Mouse (Mus musculus): ENCODE data around the gene Ccdc107.
"Not testable (repeated sequence)": the region's sequence is repeated elsewhere in the genome, so short reads cannot be mapped to it uniquely, and the experiment has no call there.

Gene Ccdc107

DNA sequence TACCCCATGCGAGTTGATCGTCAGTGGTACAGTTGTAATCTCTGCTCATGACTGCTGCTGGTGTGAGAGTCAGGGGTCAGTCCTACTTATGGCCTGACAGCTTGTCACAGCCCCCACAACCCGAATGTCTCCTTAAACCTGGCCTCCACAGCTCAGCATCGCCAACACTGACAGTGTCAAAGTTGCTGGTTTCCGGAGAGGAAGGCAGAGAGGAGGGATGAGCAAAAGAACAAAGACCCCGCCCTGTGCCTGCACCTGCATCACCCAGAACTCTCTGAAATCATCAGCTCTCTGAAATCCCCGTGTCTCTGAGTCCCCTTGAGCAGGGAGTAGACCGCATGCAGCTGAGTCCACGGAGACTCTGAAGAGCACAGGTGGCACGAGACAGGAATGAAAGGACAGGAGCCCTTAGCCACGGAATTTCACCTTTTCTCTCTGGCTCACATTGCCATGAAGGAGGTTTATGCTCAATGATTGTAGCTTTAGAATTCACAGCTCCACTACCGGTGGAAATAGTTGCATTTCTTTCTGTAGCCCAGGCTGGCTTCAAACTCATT lies 9.1 kb upstream of the Ccdc107 start, which contains the start of gene Sit1:
Gene Sit1, minus strand, starts transcription at position 200 of the 557 bp plus-strand sequence.
- DNase-seq (ENCODE audit: low spot score in 2 of 2), result peak; percentile 60 to 66

DNA sequence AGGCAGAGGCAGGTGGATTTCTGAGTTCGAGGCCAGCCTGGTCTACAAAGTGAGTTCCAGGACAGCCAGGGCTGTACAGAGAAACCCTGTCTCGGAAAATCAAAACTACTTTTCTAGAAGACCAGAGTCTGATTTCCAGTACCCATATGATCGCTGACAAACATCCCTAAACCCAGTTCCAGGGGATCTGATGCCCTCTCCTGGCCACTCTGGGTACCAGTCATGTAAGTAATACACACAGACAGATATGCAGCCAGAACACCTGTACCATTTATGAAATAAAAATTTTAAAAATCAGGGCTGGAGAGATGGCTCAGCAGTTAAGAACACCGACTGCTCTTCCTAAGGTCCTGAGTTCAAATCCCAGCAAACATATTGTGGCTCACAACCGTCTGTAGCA lies 7.0 kb upstream of the Ccdc107 start:
- not testable (repeated sequence) for DNase-seq (ENCODE audit: low spot score in 2 of 2)

DNA sequence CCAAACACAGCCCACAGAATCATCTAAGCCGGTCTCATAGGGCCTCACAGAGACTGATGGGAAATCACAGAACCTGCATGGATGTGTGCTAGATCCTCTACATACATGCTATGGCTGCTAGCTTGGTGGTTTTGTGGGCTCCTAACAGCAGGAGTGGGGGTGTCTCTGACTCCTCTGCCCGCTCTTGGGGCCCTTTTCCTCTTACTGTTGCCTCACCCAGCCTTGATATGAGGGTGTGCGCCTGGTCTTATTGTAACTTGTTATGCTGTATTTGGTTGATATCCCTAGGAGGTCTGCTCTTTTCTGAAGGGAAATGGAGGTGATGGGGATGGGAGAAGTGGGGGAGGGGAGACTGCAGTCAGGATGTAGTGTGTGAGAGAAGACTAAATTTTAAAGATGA lies 3.1 kb upstream of the Ccdc107 start:
- no peak for DNase-seq (ENCODE audit: low spot score in 2 of 2)

DNA sequence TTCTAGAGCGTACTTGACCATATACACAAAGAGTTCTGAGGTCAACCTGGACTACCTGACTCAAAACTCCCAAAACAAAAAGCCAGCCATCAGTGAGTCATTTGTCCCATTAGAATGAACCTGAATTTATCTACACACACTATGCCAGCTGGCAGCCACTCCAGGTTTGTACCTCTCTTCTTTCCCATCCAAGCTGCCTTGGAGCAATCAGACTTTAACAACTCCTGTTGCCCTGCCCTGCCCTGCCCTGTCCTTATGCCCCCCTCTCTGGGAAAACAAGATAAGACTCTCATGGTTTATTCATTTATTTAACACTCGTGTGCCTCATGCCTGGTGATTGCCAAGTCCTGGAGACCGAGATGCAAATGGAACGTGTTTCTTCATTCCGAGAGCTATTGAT lies 1.9 kb upstream of the Ccdc107 start:
- DNase-seq (ENCODE audit: low spot score in 2 of 2), result no peak

DNA sequence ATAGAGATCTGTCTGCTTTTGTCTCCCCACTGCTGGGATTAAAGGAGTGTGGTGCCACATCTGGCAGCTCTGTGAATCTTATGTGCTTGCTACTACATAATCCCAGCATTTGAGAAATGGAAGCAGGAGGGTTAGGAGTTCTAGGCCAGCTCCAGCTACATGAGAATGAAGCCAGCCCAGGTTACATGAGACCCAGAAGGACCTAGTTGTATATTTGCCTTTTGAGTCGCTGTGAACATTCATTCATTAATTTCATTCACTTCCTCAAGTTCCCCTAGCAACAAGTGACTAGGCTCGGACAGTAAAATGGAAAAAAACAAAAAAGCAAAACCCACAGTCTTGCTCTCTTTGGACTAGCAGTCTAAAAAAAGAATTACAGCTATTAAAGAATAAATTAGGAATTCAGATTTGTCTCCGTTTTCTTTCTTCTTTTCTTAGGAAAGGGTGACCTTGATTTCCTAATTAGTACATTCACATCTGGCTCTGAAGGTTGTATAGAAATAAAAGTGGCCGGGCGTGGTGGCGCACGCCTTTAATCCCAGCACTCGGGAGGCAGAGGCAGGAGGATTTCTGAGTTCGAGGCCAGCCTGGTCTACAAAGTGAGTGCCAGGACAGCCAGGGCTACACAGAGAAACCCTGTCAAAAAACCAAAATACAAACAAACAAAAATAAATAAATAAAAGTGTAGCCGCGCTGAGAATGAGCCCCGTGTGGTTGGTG lies 439 bp upstream of the Ccdc107 start:
- DNase-seq (ENCODE audit: low spot score in 2 of 2), result no peak

DNA sequence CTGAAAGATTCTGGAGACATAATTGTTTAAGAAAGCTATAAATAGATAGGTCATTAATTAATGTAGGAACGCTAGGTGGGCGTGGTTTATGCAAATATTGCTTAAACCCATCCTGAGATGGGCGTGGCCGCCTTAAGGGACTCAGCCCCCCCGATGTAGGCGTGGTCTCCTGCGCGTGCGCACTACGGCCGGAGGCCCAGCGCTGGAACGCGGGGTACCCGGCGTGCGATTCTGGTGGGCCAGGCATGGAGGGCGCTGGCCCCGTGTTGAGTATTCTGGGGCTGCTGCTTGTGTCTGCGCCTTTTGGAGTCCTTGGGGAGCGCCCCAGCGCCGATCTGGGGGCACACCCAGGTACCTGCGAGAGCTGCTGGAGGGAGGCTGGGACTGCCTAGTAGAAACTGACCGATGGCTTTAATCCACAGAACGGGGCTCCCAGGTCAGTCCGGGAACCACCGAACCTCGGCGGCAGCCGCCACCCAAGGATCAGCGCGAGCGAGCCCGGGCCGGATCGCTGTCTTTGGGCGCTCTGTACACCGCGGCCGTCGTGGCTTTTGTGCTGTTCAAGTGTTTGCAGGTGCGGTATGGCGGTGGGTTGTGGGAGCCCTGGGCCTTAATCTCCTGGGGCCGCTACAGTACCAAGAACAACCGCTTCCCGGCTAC lies 616 bp downstream of the Ccdc107 start:
- DNase-seq (ENCODE audit: low spot score in 2 of 2), result peak; percentile 94 to 96

DNA sequence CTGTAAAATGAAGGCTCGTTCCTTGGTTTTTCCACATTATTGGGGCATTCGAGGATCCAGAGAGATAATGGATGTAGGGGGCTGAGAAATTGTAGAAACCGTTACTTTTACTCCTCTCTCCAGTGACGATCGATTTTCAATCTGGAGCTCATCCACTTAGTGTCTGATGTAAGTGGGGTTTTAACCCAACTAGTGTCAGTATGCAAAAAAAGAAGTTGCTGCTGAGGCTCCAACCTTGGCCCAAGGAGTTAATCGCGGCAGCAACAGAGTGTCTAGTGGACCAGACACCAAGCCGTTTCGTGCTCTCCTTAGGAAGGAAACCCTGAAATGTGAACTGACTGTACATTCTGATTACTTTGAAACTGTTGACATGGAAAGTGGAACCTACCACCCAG lies 1.1 kb downstream of the Ccdc107 start:
- DNase-seq (ENCODE audit: low spot score in 2 of 2), result no peak

DNA sequence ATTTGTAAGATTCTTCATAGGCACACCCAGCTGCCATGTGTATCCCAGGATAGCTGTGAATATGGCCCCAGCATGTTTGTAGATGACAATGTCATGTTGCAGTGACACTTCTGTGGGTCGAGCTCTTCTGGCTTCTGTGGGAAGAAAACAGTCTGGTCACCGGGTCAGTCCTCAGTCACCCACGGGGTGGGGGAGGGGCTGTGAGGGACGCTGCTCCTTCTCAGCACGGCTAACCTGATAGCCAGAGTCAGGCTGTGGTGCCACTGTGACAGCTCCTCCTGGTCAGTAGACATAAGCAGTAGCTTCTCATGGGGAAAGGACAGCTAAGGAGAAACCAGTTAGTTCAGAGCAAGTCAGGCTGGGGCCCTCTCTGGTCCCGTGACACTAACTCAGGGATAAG lies 3.9 kb downstream of the Ccdc107 start:
- DNase-seq (ENCODE audit: low spot score in 2 of 2), result no peak

DNA sequence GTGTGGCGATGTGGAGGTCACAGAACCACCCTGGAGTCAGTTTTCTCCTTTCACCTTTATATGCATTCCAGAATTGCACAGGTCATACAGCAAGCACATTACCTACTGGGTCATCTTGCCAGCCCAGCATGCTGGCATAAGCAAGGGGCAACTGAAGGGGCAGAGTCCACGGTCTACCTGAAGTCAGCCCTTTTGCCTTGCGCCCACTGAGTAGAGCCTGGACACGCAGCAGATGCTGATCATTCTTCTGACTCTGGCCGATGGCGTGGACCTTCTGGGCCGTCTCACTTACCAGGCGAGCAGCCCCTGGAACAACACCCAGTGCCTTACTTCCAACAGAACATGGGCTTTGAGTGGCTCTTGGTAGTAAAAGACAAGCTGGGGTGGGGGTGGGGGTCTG lies 4.7 kb downstream of the Ccdc107 start:
- DNase-seq (ENCODE audit: low spot score in 2 of 2), result no peak

DNA sequence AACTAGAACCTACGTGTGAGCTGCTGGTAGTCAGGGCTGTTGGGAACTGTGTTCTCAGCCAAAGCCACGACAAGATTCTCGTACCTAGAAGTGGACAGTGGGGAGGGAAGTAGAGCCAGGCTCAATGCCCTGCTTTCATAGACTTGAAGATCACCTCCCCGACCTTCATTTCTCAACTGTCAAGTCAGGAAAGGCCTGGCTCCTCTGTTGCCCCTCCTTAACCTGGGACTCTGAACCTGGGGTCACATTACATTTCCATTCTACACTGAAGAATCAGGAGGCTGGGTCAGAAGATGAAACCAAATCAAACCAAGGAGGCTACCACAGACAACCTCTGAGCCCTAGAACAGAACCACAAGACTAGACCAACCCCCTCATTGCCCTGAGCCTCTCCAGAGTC lies 5.2 kb downstream of the Ccdc107 start:
- DNase-seq (ENCODE audit: low spot score in 2 of 2), result no peak

DNA sequence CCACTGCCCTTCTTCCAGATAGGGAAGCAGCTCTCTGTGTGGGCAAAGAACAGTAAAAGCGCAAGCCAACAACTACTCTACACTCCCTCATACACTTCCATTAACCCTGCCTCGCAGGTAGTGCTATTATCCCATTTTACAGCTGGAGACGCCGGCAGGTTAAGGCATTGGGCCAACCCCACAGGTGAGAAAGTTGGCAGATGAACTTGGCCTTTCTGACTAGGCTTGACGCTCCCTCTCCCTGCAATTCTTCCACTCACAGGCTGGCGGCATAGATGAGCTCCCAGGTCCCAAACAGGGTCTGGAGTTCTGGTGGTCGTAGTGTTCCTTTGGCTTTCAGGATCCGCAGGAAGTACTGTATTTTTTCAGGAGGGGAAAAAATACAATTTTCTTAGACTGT lies 6.3 kb downstream of the Ccdc107 start:
- DNase-seq (ENCODE audit: low spot score in 2 of 2), result no peak

DNA sequence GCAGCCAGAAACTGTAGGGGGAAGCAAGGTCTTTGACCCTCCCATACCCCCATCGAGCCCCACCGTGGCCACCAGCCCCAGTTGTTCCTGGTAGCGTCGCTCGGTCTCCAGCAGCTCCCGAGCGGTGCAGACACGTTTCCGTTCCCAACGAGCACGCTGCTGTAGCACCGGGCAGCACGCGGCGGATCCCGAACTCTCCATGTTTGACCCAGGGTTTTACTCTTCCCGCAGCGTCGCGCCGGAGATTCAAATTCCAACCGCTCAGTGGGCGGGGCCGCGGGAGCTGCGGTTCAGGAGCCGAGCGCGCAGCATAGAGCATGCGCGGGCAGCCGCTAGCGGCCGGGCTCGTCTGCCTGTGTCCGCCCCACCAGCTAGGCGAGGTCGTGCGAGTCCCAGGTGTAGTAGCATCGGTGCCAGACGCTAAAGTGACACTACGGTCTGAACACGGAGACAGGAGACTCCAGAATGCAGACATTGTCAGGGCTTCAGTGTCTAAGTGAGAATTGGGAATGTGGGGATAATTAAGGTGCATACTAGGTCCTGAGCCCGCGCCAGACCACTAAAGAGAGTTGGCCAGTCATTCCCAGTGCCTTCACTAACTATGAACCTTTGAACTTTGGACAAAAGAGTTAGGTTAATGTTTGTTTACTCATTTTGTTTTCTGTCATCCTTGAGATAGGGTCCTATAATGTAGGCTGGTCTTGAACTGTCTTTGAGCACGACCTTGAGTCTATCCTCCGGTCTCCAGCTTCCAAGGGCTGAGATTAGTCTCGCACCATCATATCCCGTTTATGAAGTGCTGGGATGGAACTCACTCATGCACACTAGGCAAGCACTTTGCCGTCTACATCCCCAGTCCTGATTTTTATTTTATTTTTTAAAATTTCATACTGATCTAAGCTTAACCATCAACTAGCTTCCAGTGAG lies 7.0 kb downstream of the Ccdc107 start, which contains the start of gene Arhgef39:
Gene Arhgef39, minus strand, starts transcription at position 289 of the 927 bp plus-strand sequence.
- peak; percentile 72 to 78 for DNase-seq (ENCODE audit: low spot score in 2 of 2)

DNA sequence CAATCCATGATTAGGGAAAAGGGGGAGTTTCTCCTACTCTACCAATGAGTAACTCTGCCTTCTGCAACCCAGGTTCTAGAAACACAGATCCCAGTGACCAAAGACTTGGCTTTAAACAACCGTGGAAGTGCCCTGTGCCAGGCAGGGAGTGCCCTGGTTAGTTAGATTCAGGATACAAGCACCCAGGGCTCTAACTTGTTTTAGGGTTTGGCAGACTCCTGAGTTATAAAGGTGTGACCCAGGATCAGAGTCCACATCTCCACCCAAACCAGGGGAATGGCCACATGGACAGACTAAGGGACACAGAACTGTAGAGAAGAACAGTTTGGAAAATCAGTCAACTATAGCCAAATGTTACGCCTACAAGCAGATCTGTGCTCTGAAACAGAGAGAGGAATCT lies 10.3 kb downstream of the Ccdc107 start:
- DNase-seq (ENCODE audit: low spot score in 2 of 2), result no peak

DNA sequence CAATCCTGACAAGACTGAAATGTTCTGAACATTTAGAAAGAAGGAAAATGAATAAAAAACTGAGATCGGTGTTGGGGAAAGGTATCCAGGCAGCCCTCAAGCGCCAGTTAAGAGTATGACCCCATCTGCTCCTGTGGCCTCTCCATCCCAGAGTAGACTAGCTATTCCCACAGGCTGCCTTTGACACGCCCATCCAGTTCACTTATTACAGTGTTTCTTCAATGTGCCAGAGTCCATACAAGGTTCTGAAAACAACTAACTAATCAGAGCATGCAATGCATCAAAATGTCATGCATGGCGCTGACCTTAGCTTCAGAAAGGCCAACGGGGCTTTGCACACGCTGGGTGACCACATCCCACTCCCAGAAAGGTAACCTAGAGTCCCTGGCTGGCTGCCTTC lies 10.8 kb downstream of the Ccdc107 start:
- DNase-seq (ENCODE audit: low spot score in 2 of 2), result no peak

DNA sequence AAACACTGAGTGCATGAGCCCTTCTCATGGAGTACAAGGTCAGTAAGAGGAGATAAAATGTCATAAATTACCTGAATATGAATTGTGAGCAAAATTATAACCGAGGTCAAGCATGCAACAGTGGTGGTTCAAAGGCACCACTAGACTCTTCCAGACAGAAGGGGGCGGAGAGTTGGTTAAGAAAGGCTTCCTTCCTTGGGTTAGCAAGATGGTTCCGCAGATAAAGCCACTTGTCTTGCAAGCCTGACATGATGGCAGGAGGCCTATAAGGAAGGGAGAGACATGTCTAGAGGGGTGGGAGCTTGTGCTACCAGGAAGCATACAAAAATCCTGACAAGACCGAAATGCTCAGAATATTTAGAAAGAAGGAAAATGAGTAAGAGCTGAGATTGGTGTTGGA lies 11.6 kb downstream of the Ccdc107 start:
- DNase-seq (ENCODE audit: low spot score in 2 of 2), result no peak

DNA sequence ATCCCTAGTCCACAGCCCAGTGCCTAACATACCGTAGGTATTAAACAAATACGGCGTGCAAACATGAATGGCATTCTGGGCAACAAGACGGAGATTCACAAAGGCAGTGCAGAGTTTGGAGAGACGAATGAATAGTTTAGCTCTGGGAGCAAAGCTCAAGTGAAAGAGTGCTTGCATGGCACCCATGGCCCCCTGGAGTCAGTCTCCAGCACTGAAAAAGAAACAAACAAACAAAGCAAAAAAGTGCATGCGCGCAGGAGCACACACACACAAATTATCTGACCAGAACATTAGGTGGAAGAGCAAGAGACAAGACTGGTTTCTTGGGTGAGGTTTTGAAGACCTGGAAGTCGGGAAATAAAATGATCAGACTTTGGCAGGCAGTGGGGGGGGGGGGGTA lies 13.4 kb downstream of the Ccdc107 start:
- no peak for DNase-seq (ENCODE audit: low spot score in 2 of 2)

DNA sequence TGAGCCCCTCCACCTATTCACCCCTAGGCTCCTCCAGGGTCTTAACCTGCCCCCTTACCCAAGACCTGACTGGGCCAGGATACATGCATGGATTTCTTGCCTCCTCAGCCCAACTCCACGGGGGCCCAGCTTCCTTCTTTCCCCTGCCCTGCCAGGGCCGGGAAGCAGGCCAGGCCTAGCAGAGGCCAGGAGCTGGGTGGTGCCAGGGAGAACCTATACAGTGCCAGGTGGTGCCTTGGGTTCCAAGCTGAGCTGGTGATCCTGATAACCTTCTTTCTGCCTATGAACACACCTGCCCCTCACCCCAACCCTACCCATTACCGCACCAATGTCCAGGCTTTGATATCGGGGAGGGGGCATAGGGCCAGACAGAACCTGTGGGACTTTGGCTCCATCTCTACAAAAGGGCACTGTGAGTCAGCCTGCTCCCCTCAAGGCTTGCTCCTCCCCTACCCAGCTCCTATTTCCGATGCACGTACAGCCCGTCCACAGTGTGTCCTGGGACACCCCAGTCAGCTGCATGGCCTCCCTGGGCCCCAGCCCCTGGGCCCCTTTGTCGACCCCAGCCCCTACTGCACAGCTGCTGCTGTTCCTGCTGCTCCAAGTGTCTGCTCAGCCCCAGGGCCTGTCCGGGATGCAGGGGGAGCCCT lies 14.0 kb downstream of the Ccdc107 start, which contains the start of gene Car9:
Gene Car9, plus strand, starts transcription at position 431 of the 650 bp plus-strand sequence.
- DNase-seq (ENCODE audit: low spot score in 2 of 2), result no peak

DNA sequence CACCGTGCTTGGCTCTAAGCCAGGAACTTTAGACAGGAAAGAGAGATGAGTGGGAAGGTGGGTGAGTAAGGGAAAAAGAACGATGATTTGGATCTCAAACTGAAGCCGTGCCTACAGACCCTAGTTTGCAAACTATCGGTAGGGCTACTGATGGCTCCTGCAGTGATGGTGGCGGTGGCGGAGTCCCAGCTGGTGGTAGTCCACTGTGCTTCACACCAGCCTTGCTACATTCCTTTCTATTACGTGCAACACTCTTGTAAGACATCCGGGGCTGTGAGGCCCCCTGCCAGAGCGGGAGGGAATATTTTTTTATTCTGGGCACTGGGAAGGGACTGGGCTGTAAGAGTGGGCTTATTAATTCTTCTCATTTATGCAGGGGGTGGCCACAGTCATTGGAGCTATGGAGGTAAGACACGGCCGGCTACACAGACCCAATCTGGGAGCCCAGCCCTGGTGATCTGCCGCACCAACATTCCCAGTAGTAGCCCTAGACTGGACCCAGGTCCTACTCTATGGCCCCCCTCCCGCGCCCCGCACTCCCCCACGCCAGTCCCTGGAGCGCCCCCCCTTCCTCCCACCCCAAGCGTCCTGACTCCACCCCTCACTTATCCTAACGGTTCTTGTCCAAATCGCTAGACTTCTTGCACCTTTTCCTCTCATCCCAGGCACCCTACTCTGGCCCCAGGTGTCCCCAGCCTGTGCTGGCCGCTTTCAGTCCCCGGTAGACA lies 15.4 kb downstream of the Ccdc107 start:
- no peak for DNase-seq (ENCODE audit: low spot score in 2 of 2)

DNA sequence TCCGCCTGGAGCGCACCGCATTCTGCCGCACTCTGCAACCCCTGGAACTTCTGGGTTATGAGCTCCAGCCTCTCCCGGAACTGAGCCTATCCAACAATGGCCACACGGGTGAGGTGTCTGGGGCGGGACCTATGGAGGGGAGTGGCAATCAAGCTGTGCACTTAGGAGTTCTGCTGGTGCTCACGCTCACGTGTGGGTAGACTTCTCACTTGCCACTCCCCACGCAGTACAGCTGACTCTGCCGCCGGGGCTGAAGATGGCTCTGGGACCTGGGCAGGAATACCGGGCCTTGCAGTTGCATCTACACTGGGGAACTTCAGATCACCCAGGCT lies 15.9 kb downstream of the Ccdc107 start:
- peak; percentile 65 to 68 for DNase-seq (ENCODE audit: low spot score in 2 of 2)

DNA sequence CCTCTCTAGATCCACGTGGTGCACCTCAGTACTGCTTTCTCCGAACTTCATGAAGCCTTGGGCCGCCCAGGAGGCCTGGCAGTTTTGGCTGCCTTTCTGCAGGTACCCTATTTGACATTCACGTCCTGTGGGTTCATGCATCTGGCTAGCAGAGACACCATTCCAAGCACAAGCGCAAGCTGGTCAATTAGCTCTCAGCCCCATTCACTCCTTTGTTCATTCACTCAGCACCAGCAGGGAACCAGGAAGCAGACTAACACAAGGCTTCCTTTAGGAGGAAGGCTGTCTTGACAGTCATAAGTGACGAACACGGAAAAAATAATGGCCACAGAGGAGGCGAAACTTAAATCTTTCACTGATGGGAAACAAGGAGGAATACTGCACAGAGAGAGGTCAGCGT lies 16.4 kb downstream of the Ccdc107 start:
- no peak for DNase-seq (ENCODE audit: low spot score in 2 of 2)

Measured in spleen, postnatal 36 days (tissue).